Mouse (Mus musculus): Measurements from ENCODE around the gene Dnajc13.

The Dnajc13 gene

DNA sequence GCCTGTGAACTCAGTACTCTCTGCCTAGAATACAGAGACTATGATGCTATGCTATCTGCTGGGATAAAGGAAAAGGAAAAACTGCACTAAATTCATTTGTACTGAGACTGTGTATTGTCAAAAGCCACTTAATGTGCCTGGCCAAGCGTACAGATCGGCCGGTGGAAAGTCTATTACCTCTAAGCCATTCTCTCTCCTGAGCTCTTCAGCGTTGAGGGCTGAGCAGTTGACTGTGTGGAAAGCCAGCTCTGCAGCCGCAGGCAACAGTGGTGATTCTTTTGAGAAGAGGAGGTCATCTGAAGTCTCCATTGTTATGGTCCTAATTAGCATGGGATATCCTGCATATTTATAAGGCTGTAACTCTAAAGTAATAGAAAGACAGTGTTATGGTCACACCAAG, 80.4 kb downstream of the Dnajc13 start:
- DNase-seq, result no peak

DNA sequence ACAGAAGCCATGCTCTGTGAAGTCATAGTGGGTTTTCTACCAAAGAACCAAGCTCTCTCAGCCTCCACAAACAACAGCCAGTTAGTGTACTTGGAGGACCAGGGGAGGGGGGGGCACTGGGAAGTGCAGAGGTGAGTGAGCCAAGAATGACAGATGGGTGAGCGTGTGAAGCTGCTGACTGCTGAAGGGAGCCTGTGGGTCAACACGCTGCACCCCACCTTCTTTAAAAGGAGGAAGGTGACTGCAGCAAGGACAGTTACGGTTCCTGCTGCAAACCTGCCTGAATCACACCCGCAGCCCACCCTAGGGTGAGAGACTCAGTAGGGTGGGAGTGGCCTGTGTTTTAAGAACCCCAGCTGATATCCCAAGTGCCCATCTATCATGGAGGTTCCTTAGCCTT, 81.1 kb downstream of the Dnajc13 start:
- no peak for DNase-seq

DNA sequence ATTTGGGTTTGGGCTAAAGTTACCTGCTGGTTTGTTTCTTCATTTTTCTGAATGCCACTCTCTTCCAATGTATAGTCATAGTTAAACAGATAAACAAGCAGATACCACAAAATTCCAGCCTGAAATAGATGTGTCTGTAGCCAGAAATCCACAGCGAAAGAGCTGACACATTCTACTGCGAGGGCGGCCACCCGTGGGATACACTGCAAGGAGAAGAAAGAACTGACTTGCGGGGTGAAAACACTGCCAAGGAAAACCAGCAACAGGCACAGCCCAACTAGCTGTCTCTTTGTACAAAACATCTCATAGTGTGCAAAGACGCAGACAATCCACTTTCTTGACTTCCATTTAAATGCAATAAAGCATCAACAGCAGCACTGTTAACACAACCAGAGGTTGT, 82.7 kb downstream of the Dnajc13 start:
- no peak for DNase-seq

DNA sequence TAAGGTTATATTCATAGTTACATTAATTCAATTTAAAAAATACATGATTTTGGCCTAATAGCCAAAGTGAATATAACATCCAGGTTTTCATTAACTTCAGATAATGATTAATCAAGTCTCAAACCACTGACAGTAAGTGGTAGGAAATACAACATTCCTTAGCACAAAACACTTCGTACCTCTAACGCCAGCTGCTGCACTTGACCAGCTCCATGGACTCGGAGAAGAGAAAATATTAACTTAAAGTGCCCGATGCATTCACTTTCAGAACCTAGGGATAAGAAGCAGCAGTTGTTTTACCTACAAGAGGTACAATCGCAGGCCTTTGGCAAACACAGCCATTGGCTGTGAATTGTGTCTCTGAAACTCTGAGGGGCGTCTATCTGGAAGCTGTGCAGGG, 90.4 kb downstream of the Dnajc13 start:
- peak; percentile 48 for DNase-seq

DNA sequence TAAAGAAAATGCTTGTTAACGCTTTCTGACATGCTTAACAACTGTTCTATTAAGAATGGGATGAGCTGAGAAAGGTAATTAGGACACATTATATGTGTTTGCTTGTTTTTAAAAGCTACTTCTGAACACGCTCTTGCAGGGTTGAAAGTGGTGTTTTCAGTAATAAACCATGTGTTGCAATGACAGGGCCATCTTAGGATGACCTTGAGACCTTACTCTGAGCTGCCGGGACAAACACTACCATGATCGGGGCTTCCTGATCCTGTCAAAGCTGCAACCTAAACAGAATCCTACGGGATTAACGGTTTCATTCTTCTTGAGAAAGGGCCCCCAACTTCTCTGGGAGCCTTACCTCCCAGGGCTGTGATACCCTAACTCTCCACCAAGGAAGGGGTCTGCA, 91.1 kb downstream of the Dnajc13 start:
- DNase-seq, result no peak

DNA sequence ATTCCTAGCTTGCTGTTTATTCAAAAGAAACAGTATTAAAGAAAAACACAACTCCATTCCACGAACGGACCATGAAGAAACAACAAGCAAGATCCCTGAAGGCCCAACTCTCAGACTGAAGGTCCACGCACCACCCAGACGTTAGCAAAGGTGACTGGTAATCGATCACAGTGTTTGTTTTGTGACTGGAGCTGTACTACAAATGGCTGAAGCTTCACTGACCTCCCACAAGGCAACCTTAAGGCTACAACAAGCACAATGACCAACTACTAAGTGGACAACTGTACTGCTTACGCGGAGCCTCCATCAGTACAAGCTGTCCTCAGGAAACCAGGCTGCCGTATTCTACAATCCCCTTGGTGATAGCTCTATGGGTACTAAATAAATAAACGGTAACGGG, 92.7 kb downstream of the Dnajc13 start:
- no peak for DNase-seq

DNA sequence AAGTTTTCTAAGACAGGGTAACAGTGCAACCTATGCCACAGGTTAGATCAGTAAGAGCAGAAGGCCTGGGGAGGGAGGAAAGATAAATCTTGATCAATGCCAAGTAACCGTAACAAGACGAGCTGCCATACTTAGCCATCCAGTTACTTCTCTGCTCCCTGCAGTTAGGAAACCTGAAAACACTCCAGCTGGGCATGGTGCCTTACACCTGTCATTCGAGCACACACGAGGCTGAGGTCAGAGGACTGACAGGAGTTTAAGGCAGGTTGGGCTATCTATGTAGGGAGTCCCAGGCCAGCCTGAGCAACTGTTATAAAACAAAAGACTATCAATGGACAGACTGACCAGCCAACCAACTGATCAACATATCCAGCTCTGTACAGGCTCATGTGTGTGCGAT, 96.8 kb downstream of the Dnajc13 start:
- no peak for DNase-seq

DNA sequence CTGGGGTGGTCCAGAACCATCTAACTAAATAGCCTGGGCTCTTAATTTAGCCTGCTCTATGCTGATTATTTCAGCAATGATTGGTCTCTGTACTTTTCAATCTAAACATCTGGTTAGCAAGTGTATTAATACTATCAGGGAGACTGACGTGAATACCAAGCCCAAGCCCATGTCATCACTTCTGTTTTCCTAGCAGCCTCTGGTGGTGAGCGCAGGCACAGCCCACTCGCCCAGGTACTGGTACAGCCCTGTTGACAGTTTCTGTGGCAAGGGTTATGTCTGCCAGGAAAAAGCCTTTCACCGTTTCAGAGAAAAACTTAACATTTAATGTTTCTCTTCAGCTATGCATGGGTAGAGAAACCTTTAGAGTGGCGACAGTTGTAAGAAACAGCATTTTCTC, 98.5 kb downstream of the Dnajc13 start:
- DNase-seq, result no peak

DNA sequence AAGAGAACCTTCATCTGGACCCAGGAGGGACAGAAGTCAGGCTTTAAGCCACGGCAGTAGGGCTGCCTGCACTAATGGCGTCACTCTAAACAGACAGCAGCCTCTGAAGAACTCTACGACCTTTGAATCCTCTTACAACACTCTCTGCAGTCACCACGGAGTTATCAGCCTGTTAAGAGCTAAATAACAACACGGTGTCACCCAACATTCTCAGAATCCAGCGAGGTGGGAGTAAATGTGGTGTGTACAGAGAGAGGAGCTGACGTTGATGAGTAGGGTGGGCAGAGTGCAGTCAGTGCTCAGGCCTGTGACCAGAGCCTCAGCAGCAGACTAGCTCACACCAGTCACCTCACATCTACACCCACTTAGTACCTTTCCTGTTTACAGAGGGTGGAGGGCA, 101.6 kb downstream of the Dnajc13 start:
- DNase-seq, result no peak

DNA sequence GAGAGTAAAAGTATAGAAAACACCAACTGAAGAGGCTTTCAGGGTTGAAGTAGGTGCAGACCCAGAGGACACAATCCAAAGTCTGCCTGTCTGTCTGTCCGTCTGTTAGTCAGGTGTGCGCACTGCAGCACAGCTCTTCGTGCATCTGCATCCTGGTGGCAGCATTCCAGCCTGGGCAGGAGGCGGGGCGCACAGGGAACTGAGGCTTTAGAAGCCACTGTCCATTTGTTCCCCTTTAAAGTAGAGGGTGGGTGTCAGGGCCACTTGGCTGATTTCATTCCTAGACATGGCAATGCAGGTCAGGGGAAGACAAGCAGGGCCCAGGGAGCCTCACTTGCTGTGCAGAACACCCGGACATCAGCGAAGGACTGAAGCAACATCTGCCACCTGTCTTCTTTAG, 105.4 kb downstream of the Dnajc13 start:
- DNase-seq, result no peak

DNA sequence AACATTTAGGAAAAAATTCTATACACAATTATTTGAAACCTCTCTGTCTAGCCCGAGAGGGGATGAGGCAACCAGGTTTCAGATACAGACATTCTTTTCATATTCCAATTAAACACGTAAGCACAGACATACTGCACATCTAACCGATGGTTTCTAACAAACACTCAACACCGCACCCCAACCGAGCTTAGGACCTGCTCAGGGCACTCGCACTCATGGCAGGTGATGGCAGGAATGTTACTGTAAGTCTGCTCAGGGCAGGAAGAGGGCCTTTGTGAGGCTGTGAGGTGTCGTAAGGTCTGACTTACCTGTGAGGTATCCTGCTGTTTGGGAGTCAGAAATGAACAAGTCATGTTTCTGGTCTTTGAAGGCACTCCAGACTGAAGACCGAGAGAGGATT, 106.2 kb downstream of the Dnajc13 start:
- no peak for DNase-seq

DNA sequence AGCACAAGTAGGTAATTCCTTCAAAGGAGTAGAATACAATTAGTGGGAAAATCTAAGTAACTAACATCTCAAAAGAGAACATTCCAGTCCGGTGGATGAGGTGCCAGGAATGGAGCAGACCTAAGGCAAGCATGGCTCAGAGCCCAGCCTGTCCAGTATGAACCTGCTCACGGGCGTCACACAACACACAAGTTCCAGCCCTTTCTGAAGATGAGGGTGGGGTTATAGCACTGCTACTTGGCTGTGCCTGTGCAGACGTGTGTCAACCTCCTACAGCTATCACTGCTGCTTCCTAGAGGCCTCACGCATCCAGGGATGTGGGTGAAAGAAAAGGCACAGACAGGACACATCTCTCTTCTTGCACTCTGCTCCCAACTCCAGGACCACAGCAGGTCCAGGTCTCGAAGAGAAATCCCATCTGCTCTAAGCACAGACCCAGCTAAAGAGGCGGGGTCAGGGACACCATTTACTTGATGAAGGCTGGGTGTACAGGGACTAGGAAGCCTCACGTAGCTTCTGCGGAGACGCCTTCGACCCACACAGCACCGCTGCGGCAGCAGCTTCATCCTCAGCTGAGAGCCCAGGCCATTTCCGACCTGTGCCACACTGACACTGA, 107.5 kb downstream of the Dnajc13 start:
- no peak for DNase-seq

DNA sequence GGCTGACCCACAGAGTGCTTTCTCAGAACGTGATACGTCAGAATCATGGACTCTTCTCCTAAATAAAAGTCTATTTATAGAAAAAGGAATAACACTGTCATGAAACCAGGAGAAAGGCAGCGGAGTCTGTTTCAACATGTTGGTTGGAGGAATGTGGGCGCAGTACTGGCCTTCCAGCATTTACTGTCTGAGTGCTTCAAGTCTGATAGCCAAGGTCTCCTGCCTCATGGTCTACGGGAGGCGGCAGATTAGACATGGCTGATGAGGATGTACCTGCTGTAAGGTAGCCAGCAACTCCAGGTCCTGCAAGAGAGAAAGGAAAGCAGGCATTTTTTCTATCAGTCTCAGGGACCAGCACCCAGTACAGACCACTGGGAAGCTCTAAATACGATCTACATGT, 110.6 kb downstream of the Dnajc13 start:
- DNase-seq, result no peak

DNA sequence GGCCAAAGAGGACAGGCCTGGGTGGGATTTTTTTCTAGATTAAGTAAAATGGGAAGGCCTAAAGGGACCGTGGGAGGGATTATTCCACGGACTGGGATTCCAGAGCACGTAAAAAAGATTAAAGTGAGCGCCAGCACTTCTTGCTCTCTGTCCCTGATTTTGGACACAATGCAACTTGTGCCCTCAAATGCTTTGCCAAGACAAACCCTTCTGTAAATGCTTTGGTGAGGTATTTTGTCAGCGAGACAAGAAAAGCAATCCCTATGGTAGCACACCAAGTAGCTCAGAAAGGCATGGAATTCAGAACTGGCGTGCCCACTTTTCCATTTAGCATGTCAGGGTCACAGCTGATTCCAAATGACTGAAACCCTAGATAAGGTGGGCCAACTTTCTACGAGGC, 113.8 kb downstream of the Dnajc13 start:
- DNase-seq, result no peak

DNA sequence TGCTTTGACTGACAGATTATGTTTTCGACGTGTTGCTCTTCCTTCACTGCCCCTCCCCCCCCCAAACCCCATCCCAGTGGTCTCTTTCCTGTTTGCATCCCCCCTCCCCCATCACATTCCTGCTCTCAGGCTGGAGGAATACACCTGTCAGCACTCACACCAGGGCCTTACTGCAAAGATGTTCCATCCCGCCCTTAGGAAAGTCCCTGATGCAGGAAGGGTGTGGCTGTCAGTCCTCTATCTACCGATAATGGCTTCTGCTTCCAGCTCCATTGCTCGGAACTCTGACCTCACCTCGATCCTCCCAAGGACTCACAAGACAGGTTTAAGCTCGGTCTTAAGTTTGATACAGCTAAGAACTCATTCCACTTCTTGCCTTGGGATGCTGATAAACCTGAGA, 116.0 kb downstream of the Dnajc13 start:
- DNase-seq, result no peak

DNA sequence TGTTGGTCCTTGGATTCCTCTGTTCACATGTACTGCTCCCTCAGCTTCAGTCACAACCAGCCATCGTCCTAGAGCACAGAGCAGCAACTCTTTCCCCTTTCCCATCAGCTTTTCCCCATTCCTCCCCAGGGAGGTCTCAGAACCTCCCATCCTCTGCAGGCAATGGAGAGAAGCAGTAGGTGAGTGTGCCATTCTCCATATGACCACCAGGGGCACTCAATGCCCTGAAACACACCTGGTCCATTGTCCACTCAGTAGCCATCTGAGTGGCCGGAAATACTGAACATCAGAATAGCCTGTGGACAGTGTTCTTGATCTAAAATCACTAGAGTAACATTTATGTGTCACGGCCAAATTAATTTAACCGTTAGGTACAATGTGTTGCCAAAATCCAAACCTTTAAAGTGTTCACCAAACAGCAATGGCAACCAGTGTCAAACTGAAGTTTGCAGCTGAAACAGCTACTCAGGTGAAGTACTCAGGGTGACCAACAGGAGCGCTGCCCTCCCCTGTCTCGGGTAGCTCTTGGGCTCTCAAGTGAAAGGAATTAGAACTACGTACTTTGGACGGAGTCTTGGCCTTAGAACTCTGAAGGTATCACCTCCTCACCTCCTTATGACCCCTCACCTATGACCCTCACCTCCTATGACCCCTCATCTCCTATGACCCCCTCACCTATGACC, 118.3 kb downstream of the Dnajc13 start:
- no peak for DNase-seq

DNA sequence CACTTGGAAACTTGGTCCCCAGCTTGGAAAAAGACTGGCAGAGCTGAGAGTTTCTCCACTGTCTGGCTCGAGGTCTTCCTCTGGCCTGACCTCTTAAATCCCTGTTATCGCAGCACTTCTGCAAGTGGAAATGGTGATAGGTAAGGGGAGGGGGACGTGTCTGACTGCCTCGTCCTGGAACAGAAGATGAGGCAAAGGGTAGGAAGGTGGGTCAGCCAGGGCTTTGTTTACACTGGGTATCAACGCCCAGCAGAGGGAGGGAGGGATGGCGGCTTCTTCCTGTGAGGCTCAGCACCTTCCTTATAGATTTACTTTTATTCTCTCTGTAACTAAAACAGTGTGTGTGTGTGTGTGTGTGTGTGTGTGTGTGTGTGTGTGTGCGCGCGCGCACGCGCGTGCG, 119.9 kb downstream of the Dnajc13 start:
- no peak for DNase-seq

DNA sequence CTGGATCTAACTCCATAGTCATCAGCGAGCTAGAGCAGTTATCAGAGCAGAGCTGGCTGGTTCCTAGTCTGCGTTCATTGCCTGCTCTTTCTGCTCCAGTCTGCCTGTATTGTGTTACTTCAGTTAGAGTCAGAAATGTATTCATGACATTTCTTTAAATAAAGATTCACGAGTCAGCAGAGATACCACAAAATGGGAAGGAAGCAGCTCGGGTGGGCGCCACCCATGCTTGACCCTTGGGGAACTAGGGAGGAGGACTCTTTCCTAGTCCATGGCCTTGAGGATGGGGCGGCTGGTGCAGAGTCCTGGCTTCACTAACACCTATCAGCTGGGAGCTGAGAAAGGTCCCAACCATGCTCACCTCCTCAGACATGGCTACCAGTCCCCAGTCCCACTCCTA, 122.4 kb downstream of the Dnajc13 start:
- no peak for DNase-seq

DNA sequence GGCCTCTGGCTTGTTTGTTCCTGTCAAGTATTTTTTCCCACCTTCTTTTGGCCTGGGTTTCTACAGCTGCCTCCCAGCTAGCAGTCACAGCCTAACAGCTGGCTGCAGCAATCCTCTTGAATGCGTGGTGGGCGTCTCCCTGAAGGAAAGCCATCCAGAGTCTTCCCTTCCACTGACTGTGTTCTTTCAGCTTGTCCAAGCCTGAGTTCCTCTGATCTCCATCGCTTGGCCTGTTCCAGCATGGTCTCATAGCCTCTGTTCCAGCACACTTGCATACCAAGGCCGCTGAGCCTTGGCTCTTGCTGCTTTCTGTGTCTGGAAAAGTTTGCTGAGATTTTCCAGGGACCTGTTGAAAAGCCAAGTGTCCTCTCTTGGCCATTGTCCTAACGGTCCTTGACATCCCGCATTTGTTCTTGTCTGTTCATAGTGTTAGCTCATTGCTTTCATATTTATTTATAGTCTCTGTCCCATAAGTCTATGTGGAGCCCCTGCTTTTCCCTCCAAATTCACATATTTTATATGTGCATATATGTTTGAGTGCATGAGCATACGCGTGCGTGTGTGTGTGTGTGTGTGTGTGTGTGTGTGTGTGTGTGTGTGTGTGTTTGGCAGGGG, 132.5 kb downstream of the Dnajc13 start:
- DNase-seq, result no peak

DNA sequence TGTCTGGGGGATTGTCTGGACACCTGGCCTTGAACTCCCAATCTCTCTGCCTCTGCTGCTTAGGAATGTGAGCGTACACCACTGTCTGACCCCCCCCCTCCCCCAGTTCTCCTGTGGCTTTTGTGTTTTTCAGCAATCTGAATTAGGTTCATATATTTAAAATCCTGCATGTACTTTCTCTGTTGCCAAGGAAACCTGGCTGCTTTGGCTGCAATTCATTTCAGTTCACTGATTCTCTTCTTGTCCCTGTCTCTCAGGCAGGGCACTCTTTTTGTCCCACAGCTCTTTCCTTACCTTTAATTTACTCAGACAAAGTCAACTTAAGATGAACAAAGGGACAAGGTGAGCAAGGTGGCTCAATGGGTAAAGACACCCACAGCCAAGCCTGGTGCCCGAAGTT, 134.6 kb downstream of the Dnajc13 start:
- no peak for DNase-seq

DNA sequence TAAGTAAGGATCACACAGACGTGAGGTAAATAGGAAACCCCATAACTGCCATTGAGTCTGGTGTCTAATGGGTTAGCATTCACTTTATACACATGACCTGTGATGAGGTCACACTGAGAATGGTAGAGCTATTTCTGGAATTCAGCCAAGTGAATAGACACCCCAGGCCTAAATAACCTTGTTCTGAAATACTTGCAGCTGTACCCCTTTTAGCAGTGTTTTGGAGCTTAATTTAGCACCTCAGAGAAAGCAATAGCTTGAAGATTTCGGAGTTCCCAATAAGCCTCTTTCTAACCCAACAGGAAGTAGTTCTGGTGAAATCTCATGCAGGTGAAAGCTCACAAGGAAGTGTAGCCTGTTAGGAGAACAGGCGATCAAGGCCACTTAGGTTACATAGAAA, 135.9 kb downstream of the Dnajc13 start, which contains the start of gene Ackr4:
TSS of gene Ackr4 (minus strand) at position 101 of the 400 bp plus-strand sequence.
- DNase-seq, result no peak

DNA sequence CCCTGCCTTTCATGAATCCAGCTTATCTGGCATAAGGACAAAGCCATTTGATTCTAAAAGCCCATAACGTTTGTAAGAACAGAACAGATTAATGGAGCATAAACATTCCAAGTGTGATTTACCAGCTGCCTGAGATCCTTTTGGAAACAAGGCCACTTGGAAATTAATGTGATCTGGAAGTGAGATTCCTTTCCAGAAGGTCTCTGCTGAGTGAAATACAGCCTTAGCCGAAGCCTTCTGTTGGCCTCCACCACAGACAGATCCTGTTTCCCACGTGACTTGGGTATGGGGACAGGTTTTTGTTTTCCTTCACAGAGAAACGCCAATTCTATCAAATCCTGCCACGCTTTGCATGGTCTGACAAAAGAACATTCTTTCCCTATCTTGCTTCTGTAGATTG, 139.1 kb downstream of the Dnajc13 start:
- peak; percentile 22 for DNase-seq

DNA sequence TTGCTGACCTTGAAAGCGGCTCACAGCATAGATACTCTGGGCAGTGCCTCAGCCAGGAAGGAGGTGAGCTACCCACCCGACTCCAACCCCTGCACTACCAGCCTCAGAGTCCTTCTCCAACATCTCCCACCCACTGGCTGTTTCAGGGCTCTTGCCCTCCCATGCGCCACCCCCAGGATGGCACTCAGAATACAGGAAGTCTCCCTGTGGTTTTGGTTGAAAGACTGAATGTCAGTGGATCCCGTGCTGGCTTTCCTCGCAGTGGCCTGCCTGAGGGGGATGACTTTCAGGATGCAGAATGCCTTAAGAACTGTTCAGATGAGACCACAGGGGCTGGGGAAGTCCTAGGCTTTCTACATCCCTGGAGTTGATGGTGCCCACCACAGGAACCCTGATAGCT, 139.6 kb downstream of the Dnajc13 start:
- DNase-seq, result no peak

DNA sequence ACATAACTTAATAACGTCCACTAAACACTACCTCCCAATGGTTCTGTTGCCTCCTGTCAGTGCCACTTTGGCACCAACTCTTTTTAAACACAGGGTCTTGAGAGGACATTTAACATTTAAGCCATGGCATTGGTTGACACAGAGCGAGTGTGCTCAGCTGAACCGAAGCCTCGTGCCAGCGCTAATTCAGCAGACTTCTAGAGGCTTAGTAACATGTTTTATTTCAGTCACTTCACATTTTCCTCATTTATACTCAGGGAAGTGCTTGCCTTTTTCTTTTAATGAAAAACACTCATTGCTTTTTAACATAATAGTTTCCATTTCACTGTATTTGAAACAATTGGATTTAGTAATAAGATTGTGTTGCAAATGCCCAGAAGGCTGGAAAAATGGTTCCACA, 153.6 kb downstream of the Dnajc13 start:
- DNase-seq, result no peak
